Mouse (Mus musculus): Measurements from ENCODE around the gene Grrp1. TPM values are rescaled to one million over a fixed set of nuclear protein-coding genes. Genes with fewer than 3 reads are reported as not detected.
A peak's percentile ranks its signal among the peaks of the same experiment; 100 is the strongest.

Grrp1 gene
- polyA plus RNA-seq, 1 experiment = 1.9 TPM

- peak overlapping the region; percentile 65; the same call in 1 of the 2 replicates for H3K27ac ChIP-seq (ENCODE audit: control insufficient read depth, insufficient read depth, low read depth, low read length)
- peak overlapping the region; percentile 73 for H3K4me3 ChIP-seq (ENCODE audit: control insufficient read depth, low read depth, low read length)
- H3K4me1 ChIP-seq (ENCODE audit: control insufficient read depth, insufficient read depth, low read length) = peaks cover 5% of the 10 kb centered on the region
- TF ChIP-seq POLR2A (IDR thresholded peaks at IDR 0.05; ENCODE audit: control insufficient read depth, low read depth, low read length) (peak; percentile 81), CTCF (IDR thresholded peaks at IDR 0.05; ENCODE audit: control insufficient read depth, insufficient read depth, insufficient replicate concordance, low read depth, low read length) (no peak)
- H3K27me3 ChIP-seq (ENCODE audit: control insufficient read depth, insufficient read depth, low read length) = no peaks in the 10 kb centered on the region
- H3K36me3 ChIP-seq (ENCODE audit: control insufficient read depth, insufficient read depth, low read length) = no peaks in the 10 kb centered on the region
These were observed 14.3 kb upstream of the Grrp1 start for GRCm38 (mm10) chr4:134268102-134268655.

GRCm38 (mm10) chr4:134265860-134266585, 12.1 kb upstream of the Grrp1 start:
- H3K27me3 ChIP-seq (ENCODE audit: control insufficient read depth, insufficient read depth, low read length) = no peaks in the 10 kb centered on the region
- H3K4me3 ChIP-seq (ENCODE audit: control insufficient read depth, low read depth, low read length) = no peak overlapping the region
- no peak overlapping the region for H3K27ac ChIP-seq (ENCODE audit: control insufficient read depth, insufficient read depth, low read depth, low read length)
- H3K4me1 ChIP-seq (ENCODE audit: control insufficient read depth, insufficient read depth, low read length) = peaks cover 5% of the 10 kb centered on the region
- no peaks in the 10 kb centered on the region for H3K36me3 ChIP-seq (ENCODE audit: control insufficient read depth, insufficient read depth, low read length)
- TF ChIP-seq CTCF (IDR thresholded peaks at IDR 0.05; ENCODE audit: control insufficient read depth, insufficient read depth, insufficient replicate concordance, low read depth, low read length) = no peak
- TF ChIP-seq POLR2A (IDR thresholded peaks at IDR 0.05; ENCODE audit: control insufficient read depth, low read depth, low read length) = no peak

GRCm38 (mm10) chr4:134263191-134263590, 9.3 kb upstream of the Grrp1 start:
- H3K27me3 ChIP-seq (ENCODE audit: control insufficient read depth, insufficient read depth, low read length) = no peaks in the 10 kb centered on the region
- H3K27ac ChIP-seq (ENCODE audit: control insufficient read depth, insufficient read depth, low read depth, low read length) = no peak overlapping the region
- H3K4me1 ChIP-seq (ENCODE audit: control insufficient read depth, insufficient read depth, low read length) = no peaks in the 10 kb centered on the region; the same call in 1 of the 2 replicates
- no peak overlapping the region for H3K4me3 ChIP-seq (ENCODE audit: control insufficient read depth, low read depth, low read length)
- no peaks in the 10 kb centered on the region for H3K36me3 ChIP-seq (ENCODE audit: control insufficient read depth, insufficient read depth, low read length)
- TF ChIP-seq POLR2A (IDR thresholded peaks at IDR 0.05; ENCODE audit: control insufficient read depth, low read depth, low read length) (no peak), CTCF (IDR thresholded peaks at IDR 0.05; ENCODE audit: control insufficient read depth, insufficient read depth, insufficient replicate concordance, low read depth, low read length) (peak; percentile 83; the same call in 1 of the 2 replicates)

GRCm38 (mm10) chr4:134258354-134258753, 4.4 kb upstream of the Grrp1 start:
- Histone ChIP-seq H3K4me1 (ENCODE audit: control insufficient read depth, insufficient read depth, low read length) (no peaks in the 10 kb centered on the region; the same call in 1 of the 2 replicates), H3K27ac (ENCODE audit: control insufficient read depth, insufficient read depth, low read depth, low read length) (no peak overlapping the region), H3K36me3 (ENCODE audit: control insufficient read depth, insufficient read depth, low read length) (no peaks in the 10 kb centered on the region), H3K4me3 (ENCODE audit: control insufficient read depth, low read depth, low read length) (no peak overlapping the region), H3K27me3 (ENCODE audit: control insufficient read depth, insufficient read depth, low read length) (no peaks in the 10 kb centered on the region)
- TF ChIP-seq POLR2A (IDR thresholded peaks at IDR 0.05; ENCODE audit: control insufficient read depth, low read depth, low read length) (no peak), CTCF (IDR thresholded peaks at IDR 0.05; ENCODE audit: control insufficient read depth, insufficient read depth, insufficient replicate concordance, low read depth, low read length) (no peak)

GRCm38 (mm10) chr4:134257198-134258009, 3.5 kb upstream of the Grrp1 start:
- H3K27ac ChIP-seq (ENCODE audit: control insufficient read depth, insufficient read depth, low read depth, low read length) = no peak overlapping the region
- no peaks in the 10 kb centered on the region for H3K27me3 ChIP-seq (ENCODE audit: control insufficient read depth, insufficient read depth, low read length)
- H3K36me3 ChIP-seq (ENCODE audit: control insufficient read depth, insufficient read depth, low read length) = no peaks in the 10 kb centered on the region
- H3K4me1 ChIP-seq (ENCODE audit: control insufficient read depth, insufficient read depth, low read length) = peaks cover 7% of the 10 kb centered on the region
- H3K4me3 ChIP-seq (ENCODE audit: control insufficient read depth, low read depth, low read length) = no peak overlapping the region
- no peak for TF ChIP-seq CTCF (IDR thresholded peaks at IDR 0.05; ENCODE audit: control insufficient read depth, insufficient read depth, insufficient replicate concordance, low read depth, low read length)
- no peak for TF ChIP-seq POLR2A (IDR thresholded peaks at IDR 0.05; ENCODE audit: control insufficient read depth, low read depth, low read length)

GRCm38 (mm10) chr4:134256407-134257197, 2.7 kb upstream of the Grrp1 start:
- Histone ChIP-seq H3K27ac (ENCODE audit: control insufficient read depth, insufficient read depth, low read depth, low read length) (no peak overlapping the region), H3K4me1 (ENCODE audit: control insufficient read depth, insufficient read depth, low read length) (peaks cover 15% of the 10 kb centered on the region), H3K36me3 (ENCODE audit: control insufficient read depth, insufficient read depth, low read length) (no peaks in the 10 kb centered on the region), H3K4me3 (ENCODE audit: control insufficient read depth, low read depth, low read length) (no peak overlapping the region), H3K27me3 (ENCODE audit: control insufficient read depth, insufficient read depth, low read length) (no peaks in the 10 kb centered on the region)
- TF ChIP-seq POLR2A (IDR thresholded peaks at IDR 0.05; ENCODE audit: control insufficient read depth, low read depth, low read length) (no peak), CTCF (IDR thresholded peaks at IDR 0.05; ENCODE audit: control insufficient read depth, insufficient read depth, insufficient replicate concordance, low read depth, low read length) (no peak)
